Mouse (Mus musculus) C2C12 (cell line): ENCODE measurements around the gene Zfhx3. TPM values are rescaled to one million over a fixed set of nuclear protein-coding genes. Genes with fewer than 3 reads are reported as not detected.

ENCODE experiments used
- H3K27me3 ChIP-seq: one replicate; pipeline ENCODE4 v1.6.1; 2011; ENCODE audit not compliant: control insufficient read depth, insufficient read depth, insufficient read length
- H3K36me3 ChIP-seq: one replicate; pipeline ENCODE4 v1.6.1; 2011; ENCODE audit not compliant: control insufficient read depth, insufficient read depth
- H3K4me3 ChIP-seq: one replicate; pipeline ENCODE4 v1.5.1; 2011; ENCODE audit warnings: mild to moderate bottlenecking, control low read depth; ENCODE audit not compliant: poor library complexity, insufficient read depth, severe bottlenecking
- H3K79me2 ChIP-seq: one replicate; pipeline ENCODE4 v1.6.1; 2011; ENCODE audit not compliant: control insufficient read depth, insufficient read depth
- H3K79me3 ChIP-seq: one replicate; pipeline ENCODE4 v1.6.1; 2011; ENCODE audit warnings: low read depth, control low read depth
- H3ac ChIP-seq: one replicate; pipeline ENCODE3; 2011; ENCODE audit warnings: low read depth; ENCODE audit not compliant: control insufficient read depth, insufficient read length
- CEBPB ChIP-seq: IDR thresholded peaks from one replicate; pipeline ENCODE4 v1.6.1; 2011; ENCODE audit warnings: low read depth, mild to moderate bottlenecking, control low read depth, moderate library complexity
- CTCF ChIP-seq: IDR thresholded peaks from one replicate; pipeline ENCODE4 v1.5.1; 2011; ENCODE audit not compliant: control insufficient read depth, insufficient read depth, insufficient read length
- FOSL1 ChIP-seq: IDR thresholded peaks from one replicate; pipeline ENCODE4 v1.8.0; 2011; ENCODE audit warnings: mild to moderate bottlenecking, low read length; ENCODE audit not compliant: poor library complexity, insufficient read depth, severe bottlenecking
- MAX ChIP-seq: IDR thresholded peaks from one replicate; pipeline ENCODE4 v1.6.1; 2011; ENCODE audit warnings: mild to moderate bottlenecking, control low read depth
- MYOD1 ChIP-seq: IDR thresholded peaks from one replicate; pipeline ENCODE4 v1.6.1; 2011; ENCODE audit warnings: low read depth; ENCODE audit not compliant: control insufficient read depth, insufficient read length
- MYOG ChIP-seq: IDR thresholded peaks from one replicate; pipeline ENCODE4 v1.6.1; 2011; ENCODE audit not compliant: control insufficient read depth, insufficient read length; ENCODE audit errors: extremely low read depth
- USF1 ChIP-seq: IDR thresholded peaks from one replicate; pipeline ENCODE4 v1.6.1; 2011; ENCODE audit warnings: low read depth, mild to moderate bottlenecking, control low read depth, moderate library complexity
- polyA plus RNA-seq: library from polyadenylated mRNA; unstranded; fragments of >200 nt; fragmentation: generic; extraction: Trizol; gene quantifications from one replicate; pipeline ENCODE4 v1.2.1, GENCODE M21; 2012; ENCODE audit warnings: missing spikeins

The Zfhx3 gene
- polyA plus RNA-seq, 1 experiment, result 4.3 TPM

DNA sequence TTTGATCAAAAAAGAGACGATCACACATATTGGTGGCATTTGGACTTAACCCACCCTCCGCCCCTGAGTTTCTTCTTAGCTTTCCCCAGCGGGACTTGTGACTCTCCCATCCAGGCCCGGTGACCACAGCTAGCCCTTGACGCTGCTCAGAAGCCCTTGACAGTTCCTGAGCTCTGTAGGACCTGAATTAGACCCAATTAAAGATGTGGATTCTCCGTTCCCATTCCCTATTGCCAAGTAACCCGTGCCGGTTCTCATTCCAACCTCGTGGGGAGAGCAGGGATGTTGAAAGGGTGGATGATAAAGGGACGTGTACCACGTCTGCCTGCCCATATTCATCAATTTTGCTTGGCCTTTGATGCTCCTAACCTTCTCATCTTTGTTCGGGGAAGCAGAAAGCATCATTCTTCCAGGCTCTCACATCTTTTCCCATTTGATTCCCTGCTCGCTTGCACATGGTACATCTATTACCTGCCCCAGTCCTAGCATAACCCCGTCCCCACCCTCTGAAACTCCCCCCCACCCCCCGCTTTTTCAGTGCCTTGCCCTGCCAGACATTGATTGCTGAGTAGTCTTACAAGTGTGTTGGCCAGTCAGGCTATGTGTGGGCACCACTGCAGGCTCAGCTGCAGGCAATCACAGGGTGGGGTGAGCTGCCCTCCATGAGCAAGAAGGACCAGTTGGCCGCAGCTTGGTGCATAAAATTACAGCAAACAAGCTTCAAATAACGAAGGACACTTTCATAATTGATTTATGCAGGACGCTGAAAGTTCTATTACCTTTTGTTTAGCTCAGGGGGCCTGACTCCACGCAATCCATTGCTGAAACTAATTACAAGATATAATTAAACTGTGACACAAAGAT is 525.0 kb downstream of the Zfhx3 start:
- H3K36me3 ChIP-seq, result no peaks in the 10 kb centered on the region
- no peaks in the 10 kb centered on the region for H3K79me3 ChIP-seq
- H3ac ChIP-seq, result no peak overlapping the region
- no peak overlapping the region for H3K4me3 ChIP-seq
- no peaks in the 10 kb centered on the region for H3K79me2 ChIP-seq
- TF ChIP-seq MYOG (no peak), MYOD1 (no peak), MAX (no peak), FOSL1 (no peak), USF1 (no peak), CTCF (no peak), CEBPB (no peak)
- no peaks in the 10 kb centered on the region for H3K27me3 ChIP-seq

DNA sequence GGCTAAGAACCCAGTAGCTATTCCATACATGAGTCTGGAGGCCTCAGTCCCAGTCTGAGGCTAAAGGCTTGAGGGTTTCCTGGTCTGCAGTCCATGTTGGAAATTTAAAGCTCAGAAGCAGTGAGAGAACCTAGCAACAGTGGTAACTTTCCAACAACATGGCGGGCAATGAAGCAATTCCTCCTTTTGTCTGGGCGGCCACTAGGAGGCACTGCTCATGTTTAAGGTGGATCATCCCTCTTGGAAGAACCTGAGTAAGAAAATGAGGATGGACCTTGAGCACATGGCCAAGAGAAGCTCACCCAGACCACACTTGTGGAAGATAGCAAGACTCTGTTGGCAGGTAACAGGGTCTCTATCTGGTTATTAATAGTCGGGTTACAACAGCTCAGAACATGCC is 527.8 kb downstream of the Zfhx3 start:
- H3K79me2 ChIP-seq, result no peaks in the 10 kb centered on the region
- no peak overlapping the region for H3ac ChIP-seq
- no peak overlapping the region for H3K4me3 ChIP-seq
- TF ChIP-seq MYOG (no peak), MAX (no peak), USF1 (no peak), MYOD1 (no peak), CEBPB (no peak), FOSL1 (no peak), CTCF (no peak)
- no peaks in the 10 kb centered on the region for H3K27me3 ChIP-seq
- H3K79me3 ChIP-seq, result no peaks in the 10 kb centered on the region
- no peaks in the 10 kb centered on the region for H3K36me3 ChIP-seq

DNA sequence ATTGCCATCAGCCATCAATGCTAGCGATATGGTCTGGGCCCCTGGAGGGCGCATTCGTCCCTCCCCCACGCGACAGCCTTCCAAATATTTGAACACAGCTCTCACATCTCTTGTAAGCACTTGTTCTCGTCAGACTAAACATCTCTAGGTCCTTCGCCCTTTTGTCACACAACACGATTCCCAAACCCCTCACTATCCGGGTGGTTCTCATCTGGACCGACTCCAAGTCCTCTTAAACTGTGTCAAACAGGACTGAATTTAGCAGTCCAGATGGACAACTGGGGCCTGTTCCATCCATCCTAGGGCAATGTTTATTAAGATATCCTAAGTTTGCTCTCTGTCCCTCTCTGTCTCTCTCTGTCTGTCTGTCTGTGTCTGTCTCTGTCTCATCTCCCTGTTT is 532.1 kb downstream of the Zfhx3 start:
- Histone ChIP-seq H3K36me3 (no peaks in the 10 kb centered on the region), H3K27me3 (no peaks in the 10 kb centered on the region), H3K79me3 (no peaks in the 10 kb centered on the region), H3ac (no peak overlapping the region), H3K79me2 (no peaks in the 10 kb centered on the region), H3K4me3 (no peak overlapping the region)
- no peak for TF ChIP-seq USF1
- no peak for TF ChIP-seq MAX
- TF ChIP-seq MYOG, result no peak
- TF ChIP-seq CEBPB, result no peak
- no peak for TF ChIP-seq CTCF
- TF ChIP-seq FOSL1, result no peak
- TF ChIP-seq MYOD1, result no peak

GRCm38 (mm10) chr8:108478131-108478530 is 535.7 kb downstream of the Zfhx3 start:
- H3K4me3 ChIP-seq, result no peak overlapping the region

DNA sequence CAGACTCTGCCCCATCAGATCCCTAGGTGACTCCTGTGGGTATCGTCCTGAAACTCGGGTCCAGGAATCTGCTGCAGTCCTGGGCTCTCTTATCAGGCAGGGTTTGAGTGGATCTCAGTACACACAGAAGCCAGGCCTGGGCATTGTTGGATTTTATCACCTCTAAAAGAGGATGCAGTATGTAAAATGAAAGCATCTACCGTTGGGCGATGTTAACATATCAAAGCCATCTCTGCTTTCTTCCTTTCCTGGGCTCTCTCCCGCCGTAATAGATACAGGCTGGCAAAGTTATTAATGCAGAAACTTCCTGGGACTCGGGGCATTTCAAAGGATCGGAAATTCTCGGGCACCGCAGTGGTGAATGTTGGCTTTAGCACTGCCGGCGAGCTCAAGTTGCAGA is 537.7 kb downstream of the Zfhx3 start:
- H3ac ChIP-seq, result no peak overlapping the region
- no peaks in the 10 kb centered on the region for H3K79me2 ChIP-seq
- H3K4me3 ChIP-seq, result no peak overlapping the region
- TF ChIP-seq USF1 (no peak), FOSL1 (no peak), MYOD1 (no peak), MYOG (no peak), CTCF (no peak), MAX (no peak), CEBPB (no peak)
- H3K79me3 ChIP-seq, result no peaks in the 10 kb centered on the region
- H3K27me3 ChIP-seq, result no peaks in the 10 kb centered on the region
- H3K36me3 ChIP-seq, result no peaks in the 10 kb centered on the region

More at GRCm38 (mm10) chr8:108478131-108478530, 535.7 kb downstream of the Zfhx3 start:
- Histone ChIP-seq H3K79me2 (no peaks in the 10 kb centered on the region), H3K27me3 (no peaks in the 10 kb centered on the region), H3K79me3 (no peaks in the 10 kb centered on the region), H3K36me3 (no peaks in the 10 kb centered on the region), H3ac (no peak overlapping the region)
- TF ChIP-seq MYOD1 (no peak), CEBPB (no peak), FOSL1 (no peak), CTCF (no peak), MAX (no peak), MYOG (no peak), USF1 (no peak)

- no peak overlapping the region for H3ac ChIP-seq
- no peaks in the 10 kb centered on the region for H3K36me3 ChIP-seq
- H3K4me3 ChIP-seq, result no peak overlapping the region
- no peak for TF ChIP-seq CTCF
- TF ChIP-seq FOSL1, result no peak
- no peak for TF ChIP-seq MYOG
- TF ChIP-seq MYOD1, result no peak
- no peak for TF ChIP-seq USF1
- no peak for TF ChIP-seq CEBPB
- no peak for TF ChIP-seq MAX
- no peaks in the 10 kb centered on the region for H3K27me3 ChIP-seq
- no peaks in the 10 kb centered on the region for H3K79me3 ChIP-seq
- H3K79me2 ChIP-seq, result no peaks in the 10 kb centered on the region
Measured at GRCm38 (mm10) chr8:108481167-108481815, 538.8 kb downstream of the Zfhx3 start.
